Mouse (Mus musculus) MEL (cell line): ENCODE results near the gene Ano5. TPM values are rescaled to one million over a fixed set of nuclear protein-coding genes. Genes with fewer than 3 reads are reported as not detected.

ENCODE experiments used
- DNase-seq: peaks from one replicate; pipeline ENCODE4 v3.0.0; 2011; ENCODE audit warnings: low read depth, low spot score
- H3K27ac ChIP-seq: 2 replicates; pipeline ENCODE4 v1.5.1; 2012; ENCODE audit warnings: low read depth, mild to moderate bottlenecking, control low read depth, low read length, moderate library complexity; ENCODE audit not compliant: control insufficient read depth
- H3K27me3 ChIP-seq, 2 experiments: fragments of 150-350 bp in 1 of 2; sonication (generic) in 1 of 2; 2 replicates each; pipeline ENCODE4 v1.6.1; 2012; ENCODE audit warnings: low read length in 2 of 2, mild to moderate bottlenecking in 2 of 2, improper control_type of control experiment in 1 of 2, moderate library complexity in 1 of 2; ENCODE audit not compliant: insufficient read depth in 2 of 2, control insufficient read depth in 1 of 2
- H3K36me3 ChIP-seq, 2 experiments: 2 replicates each; pipeline ENCODE4 v1.6.1; 2012 to 2014; ENCODE audit warnings: low read length in 2 of 2, improper control_type of control experiment in 1 of 2, inconsistent platforms in 1 of 2, mild to moderate bottlenecking in 1 of 2; ENCODE audit not compliant: insufficient read depth in 2 of 2, control insufficient read depth in 1 of 2
- H3K4me1 ChIP-seq, 2 experiments: fragments of 150-350 bp in 1 of 2; sonication (generic) in 1 of 2; 2 replicates each; pipeline ENCODE4 v1.6.1; 2012; ENCODE audit warnings: low read length in 2 of 2, improper control_type of control experiment in 1 of 2, mild to moderate bottlenecking in 1 of 2; ENCODE audit not compliant: insufficient read depth in 2 of 2, control insufficient read depth in 1 of 2
- H3K4me3 ChIP-seq, 2 experiments: fragments of 150-350 bp in 1 of 2; sonication (generic) in 1 of 2; 2 replicates each; pipeline ENCODE4 v1.5.1; 2012; ENCODE audit warnings: low read depth in 2 of 2, low read length in 2 of 2, mild to moderate bottlenecking in 2 of 2, moderate library complexity in 2 of 2, control low read depth in 1 of 2, improper control_type of control experiment in 1 of 2; ENCODE audit not compliant: control insufficient read depth in 1 of 2, insufficient read depth in 1 of 2
- H3K79me2 ChIP-seq: 2 replicates; pipeline ENCODE4 v1.6.1; 2012; ENCODE audit warnings: mild to moderate bottlenecking, low read length, moderate library complexity; ENCODE audit not compliant: control insufficient read depth, poor library complexity, insufficient read depth
- H3K9ac ChIP-seq: 2 replicates; pipeline ENCODE4 v1.6.1; 2012; ENCODE audit warnings: low read depth, mild to moderate bottlenecking, control low read depth, low read length, moderate library complexity; ENCODE audit not compliant: control insufficient read depth, poor library complexity, severe bottlenecking
- H3K9me3 ChIP-seq: fragments of 150-350 bp; sonication (generic); replicated peaks from 2 replicates; pipeline ENCODE4 v1.6.1; 2012; ENCODE audit warnings: mild to moderate bottlenecking, low read length, improper control_type of control experiment, moderate library complexity; ENCODE audit not compliant: insufficient read depth
- BHLHE40 ChIP-seq: IDR thresholded peaks from 2 replicates; pipeline ENCODE4 v1.6.1; 2012; ENCODE audit warnings: low read depth, mild to moderate bottlenecking, inconsistent platforms, low read length, improper control_type of control experiment, borderline replicate concordance
- CHD2 ChIP-seq: IDR thresholded peaks from 2 replicates; pipeline ENCODE4 v1.6.1; 2011; ENCODE audit warnings: low read length, improper control_type of control experiment
- CTCF ChIP-seq, 3 experiments: IDR thresholded peaks in 2 of 3; conservative IDR thresholded peaks in 1 of 3; 2 replicates each; pipeline ENCODE4 v1.5.1; 2011 to 2012; ENCODE audit warnings: low read length in 3 of 3, low read depth in 2 of 3, mild to moderate bottlenecking in 2 of 3, improper control_type of control experiment in 1 of 3, inconsistent platforms in 1 of 3, mixed read lengths in 1 of 3, moderate library complexity in 1 of 3; ENCODE audit not compliant: control insufficient read depth in 1 of 3, insufficient read depth in 1 of 3, poor library complexity in 1 of 3, severe bottlenecking in 1 of 3
- E2F4 ChIP-seq: IDR thresholded peaks from 2 replicates; pipeline ENCODE4 v1.6.1; 2011; ENCODE audit warnings: low read depth, low read length, improper control_type of control experiment, borderline replicate concordance
- EP300 ChIP-seq, 2 experiments: IDR thresholded peaks; 2 replicates each; pipeline ENCODE4 v1.6.1; 2011; ENCODE audit warnings: improper control_type of control experiment in 2 of 2, low read length in 2 of 2, low read depth in 1 of 2, mild to moderate bottlenecking in 1 of 2
- ETS1 ChIP-seq: IDR thresholded peaks from 2 replicates; pipeline ENCODE4 v1.6.1; 2012; ENCODE audit warnings: low read depth, mild to moderate bottlenecking, inconsistent platforms, low read length, improper control_type of control experiment, moderate library complexity
- GABPA ChIP-seq: IDR thresholded peaks from 2 replicates; pipeline ENCODE4 v1.6.1; 2012; ENCODE audit warnings: low read depth, mild to moderate bottlenecking, inconsistent platforms, low read length, improper control_type of control experiment, moderate library complexity
- HCFC1 ChIP-seq: IDR thresholded peaks from 2 replicates; pipeline ENCODE4 v1.6.1; 2012; ENCODE audit warnings: low read depth, mild to moderate bottlenecking, inconsistent platforms, low read length, improper control_type of control experiment, moderate library complexity
- JUND ChIP-seq: IDR thresholded peaks from 2 replicates; pipeline ENCODE4 v1.6.1; 2011; ENCODE audit warnings: low read depth, mild to moderate bottlenecking, improper control_type of control experiment, low read length
- MAFK ChIP-seq: IDR thresholded peaks from 2 replicates; pipeline ENCODE4 v1.6.1; 2011; ENCODE audit warnings: low read depth, mild to moderate bottlenecking, low read length, improper control_type of control experiment, borderline replicate concordance
- MAX ChIP-seq: IDR thresholded peaks from 2 replicates; pipeline ENCODE4 v1.6.1; 2011; ENCODE audit warnings: low read length, improper control_type of control experiment
- MAZ ChIP-seq: IDR thresholded peaks from 2 replicates; pipeline ENCODE4 v1.6.1; 2012; ENCODE audit warnings: low read depth, mild to moderate bottlenecking, inconsistent platforms, low read length, improper control_type of control experiment
- MEF2A ChIP-seq: IDR thresholded peaks from 2 replicates; pipeline ENCODE4 v1.6.1; 2014; ENCODE audit warnings: low read depth, mild to moderate bottlenecking, inconsistent platforms, low read length, improper control_type of control experiment; ENCODE audit not compliant: poor library complexity, insufficient replicate concordance, severe bottlenecking; ENCODE audit errors: extremely low read depth
- MXI1 ChIP-seq: IDR thresholded peaks from 2 replicates; pipeline ENCODE4 v1.6.1; 2011; ENCODE audit warnings: mild to moderate bottlenecking, low read depth, low read length, improper control_type of control experiment
- MYB ChIP-seq: IDR thresholded peaks from 2 replicates; pipeline ENCODE4 v1.6.1; 2011; ENCODE audit warnings: mild to moderate bottlenecking, low read depth, low read length, improper control_type of control experiment
- MYC ChIP-seq: IDR thresholded peaks from 2 replicates; pipeline ENCODE4 v1.6.1; 2011; ENCODE audit warnings: low read depth, mild to moderate bottlenecking, low read length, improper control_type of control experiment, moderate library complexity
- NELFE ChIP-seq: IDR thresholded peaks from 2 replicates; pipeline ENCODE4 v1.6.1; 2011; ENCODE audit warnings: low read depth, low read length, improper control_type of control experiment
- POLR2AphosphoS2 ChIP-seq: IDR thresholded peaks from 2 replicates; pipeline ENCODE4 v1.6.1; 2011; ENCODE audit warnings: low read length, improper control_type of control experiment
- RAD21 ChIP-seq: IDR thresholded peaks from 2 replicates; pipeline ENCODE4 v1.6.1; 2011; ENCODE audit warnings: mild to moderate bottlenecking, low read depth, low read length, improper control_type of control experiment
- RCOR1 ChIP-seq: IDR thresholded peaks from 2 replicates; pipeline ENCODE4 v1.6.1; 2012; ENCODE audit warnings: low read depth, mild to moderate bottlenecking, inconsistent platforms, low read length, improper control_type of control experiment
- SMC3 ChIP-seq: IDR thresholded peaks from 2 replicates; pipeline ENCODE4 v1.6.1; 2011; ENCODE audit warnings: low read depth, low read length, improper control_type of control experiment
- TAL1 ChIP-seq: IDR thresholded peaks from 2 replicates; pipeline ENCODE4 v1.6.1; 2012; ENCODE audit warnings: mild to moderate bottlenecking, inconsistent platforms, low read length, moderate library complexity, mixed read lengths
- TBP ChIP-seq: IDR thresholded peaks from 2 replicates; pipeline ENCODE4 v1.8.0; 2011; ENCODE audit warnings: low read depth, low read length, improper control_type of control experiment
- TCF12 ChIP-seq: IDR thresholded peaks from 2 replicates; pipeline ENCODE4 v1.6.1; 2014; ENCODE audit warnings: low read depth, mild to moderate bottlenecking, inconsistent platforms, low read length, improper control_type of control experiment, moderate library complexity
- USF1 ChIP-seq: IDR thresholded peaks from 2 replicates; pipeline ENCODE4 v1.6.1; 2014; ENCODE audit warnings: low read depth, mild to moderate bottlenecking, inconsistent platforms, low read length, improper control_type of control experiment, moderate library complexity
- ZC3H11A ChIP-seq: IDR thresholded peaks from 2 replicates; pipeline ENCODE4 v1.6.1; 2012; ENCODE audit warnings: low read depth, mild to moderate bottlenecking, inconsistent platforms, low read length, improper control_type of control experiment
- ZKSCAN1 ChIP-seq: IDR thresholded peaks from 2 replicates; pipeline ENCODE4 v1.6.1; 2012; ENCODE audit warnings: low read depth, mild to moderate bottlenecking, inconsistent platforms, low read length, improper control_type of control experiment, moderate library complexity
- ZMIZ1 ChIP-seq: IDR thresholded peaks from 2 replicates; pipeline ENCODE4 v1.6.1; 2012; ENCODE audit warnings: low read depth, mild to moderate bottlenecking, inconsistent platforms, low read length, improper control_type of control experiment, moderate library complexity
- ZNF384 ChIP-seq: IDR thresholded peaks from 2 replicates; pipeline ENCODE4 v1.6.1; 2012; ENCODE audit warnings: low read depth, mild to moderate bottlenecking, inconsistent platforms, low read length, improper control_type of control experiment
- polyA plus RNA-seq, 2 experiments: library from polyadenylated mRNA; stranded (reverse) in 1 of 2; unstranded in 1 of 2; fragments of >175 nt in 1 of 2; fragments of >200 nt in 1 of 2; gene quantifications; 2 replicates each; pipeline versions ENCODE4 v1.2.1 to v1.2.4; 2012; ENCODE audit warnings: low replicate concordance in 2 of 2, low read depth in 1 of 2; ENCODE audit not compliant: insufficient read length in 2 of 2, insufficient read depth in 1 of 2, missing spikeins in 1 of 2
- total RNA-seq: library from RNA; depleted of rRNA; stranded (reverse); fragments of 300-350 nt; gene quantifications from 2 replicates; pipeline ENCODE4 v1.2.3, GENCODE M21; 2012

The Ano5 gene
- total and polyA plus RNA-seq, 3 experiments, result not detected

GRCm38 (mm10) chr7:51622196-51622595 is 111.4 kb downstream of the Ano5 start:
- Histone ChIP-seq H3K4me1 (no peaks in the 10 kb centered on the region), H3K79me2 (no peaks in the 10 kb centered on the region), H3K27ac (no peak overlapping the region), H3K9me3 (no peaks in the 10 kb centered on the region), H3K27me3 (no peaks in the 10 kb centered on the region), H3K36me3 (no peaks in the 10 kb centered on the region), H3K9ac (no peak overlapping the region), H3K4me3 (no peak overlapping the region)
- no peak for DNase-seq
- no peak for TF ChIP-seq RAD21
- no peak for TF ChIP-seq TCF12
- TF ChIP-seq ETS1, result no peak
- TF ChIP-seq MXI1, result no peak
- no peak for TF ChIP-seq MAZ
- no peak for TF ChIP-seq TBP
- TF ChIP-seq MEF2A, result no peak
- no peak for TF ChIP-seq TAL1
- TF ChIP-seq SMC3, result no peak
- TF ChIP-seq JUND, result no peak
- no peak for TF ChIP-seq HCFC1
- TF ChIP-seq MYC, result no peak
- TF ChIP-seq BHLHE40, result no peak
- TF ChIP-seq MAX, result no peak
- no peak for TF ChIP-seq CTCF (IDR thresholded peaks at IDR 0.05 in 2 of 3, conservative IDR thresholded peaks at IDR 0.05 in 1 of 3; ENCODE audit: control insufficient read depth in 1 of 3, insufficient read depth in 1 of 3, low read depth in 2 of 3, low read length in 3 of 3, poor library complexity in 1 of 3, severe bottlenecking in 1 of 3)
- TF ChIP-seq EP300 (IDR thresholded peaks at IDR 0.05; ENCODE audit: low read depth in 1 of 2, low read length in 2 of 2), result no peak
- no peak for TF ChIP-seq NELFE
- TF ChIP-seq ZKSCAN1, result no peak
- no peak for TF ChIP-seq RCOR1
- no peak for TF ChIP-seq MAFK

- TF ChIP-seq GABPA, result no peak
- no peak for TF ChIP-seq MYC
- TF ChIP-seq ZNF384, result no peak
- no peak for TF ChIP-seq POLR2AphosphoS2
- no peak for TF ChIP-seq ZC3H11A
- no peak for TF ChIP-seq USF1
- no peak for TF ChIP-seq ZMIZ1
- no peak for TF ChIP-seq ETS1
- TF ChIP-seq NELFE, result no peak
- TF ChIP-seq MAX, result no peak
- no peak for TF ChIP-seq HCFC1
- TF ChIP-seq TCF12, result no peak
- TF ChIP-seq MXI1, result no peak
- no peak for TF ChIP-seq SMC3
- TF ChIP-seq CHD2, result no peak
- TF ChIP-seq E2F4, result no peak
- no peak for TF ChIP-seq MYB
- Histone ChIP-seq H3K79me2 (no peaks in the 10 kb centered on the region), H3K27ac (no peak overlapping the region), H3K9ac (no peak overlapping the region), H3K27me3 (no peaks in the 10 kb centered on the region), H3K4me3 (no peak overlapping the region), H3K4me1 (no peaks in the 10 kb centered on the region), H3K9me3 (no peaks in the 10 kb centered on the region), H3K36me3 (no peaks in the 10 kb centered on the region)
- DNase-seq, result no peak
These were observed 111.8 kb downstream of the Ano5 start for GRCm38 (mm10) chr7:51622666-51623065.
